In genomic region chr4:102637348-102637910, GRCm38 (mm10) we compare ENCODE assay signal across 18 mouse cellular contexts.
DNase-seq lines count a peak whose midpoint lies in the region; ATAC-seq and TF ChIP-seq lines count a peak whose summit lies in the region.
"Had no signal": no experiment of that assay in that cellular context is flagged by ENCODE, and none has a peak within 500 bp of the region (broad histone marks: within the 10 kb centered on the region; RNA-seq: fewer than 3 reads in every experiment).

No protein-coding gene starts in this region.

- no peak overlapping the region for H3K9ac ChIP-seq in heart, embryonic 15.5 days
- H3K9ac ChIP-seq in heart, embryonic 12.5 days: no peak overlapping the region
- H3K9ac ChIP-seq in liver, postnatal 0 days (replicated peaks): no peak overlapping the region
- no peak overlapping the region for H3K9ac ChIP-seq in lung, embryonic 15.5 days
- no peak overlapping the region for H3K9ac ChIP-seq in kidney, embryonic 16.5 days (replicated peaks; ENCODE audit: low read length)
- H3K9ac ChIP-seq: hindbrain, embryonic 14.5 days; limb, embryonic 12.5 days had no signal

- H3K4me2 ChIP-seq in heart, embryonic 15.5 days: no peak overlapping the region
- H3K4me2 ChIP-seq in heart, embryonic 12.5 days: no peak overlapping the region
- no peak overlapping the region for H3K4me2 ChIP-seq in liver, postnatal 0 days (ENCODE audit: low read depth, low read length)
- H3K4me2 ChIP-seq in lung, embryonic 15.5 days: no peak overlapping the region
- no peak overlapping the region for H3K4me2 ChIP-seq in kidney, embryonic 16.5 days (replicated peaks; ENCODE audit: low read depth, low read length)
- H3K4me2 ChIP-seq: hindbrain, embryonic 14.5 days; limb, embryonic 12.5 days; midbrain, embryonic 11.5 days had no signal

- WGBS in heart, embryonic 15.5 days: 72% methylated on average over 4 of the region's 4 CpGs
- WGBS in heart, embryonic 12.5 days: 59% methylated on average over 4 of the region's 4 CpGs
- WGBS in liver, postnatal 0 days (ENCODE audit: insufficient replicate concordance): 59% methylated on average over 4 of the region's 4 CpGs
- 55% methylated on average over 4 of the region's 4 CpGs for WGBS in lung, embryonic 15.5 days
- WGBS in kidney, embryonic 16.5 days: 72% methylated on average over 4 of the region's 4 CpGs

- ATAC-seq in heart, embryonic 15.5 days (replicated peaks; ENCODE audit: insufficient number of reproducible peaks, insufficient read depth, low FRiP score, low read depth): no peak
- no peak for ATAC-seq in heart, embryonic 12.5 days (ENCODE audit: insufficient number of reproducible peaks, low FRiP score)
- ATAC-seq in liver, postnatal 0 days: peak; percentile 97
- ATAC-seq in lung, embryonic 15.5 days (ENCODE audit: borderline replicate concordance, extremely low read depth, low FRiP score, low TSS enrichment): peak; percentile 16; the same call in 1 of the 2 replicates
- no peak for ATAC-seq in kidney, embryonic 16.5 days (ENCODE audit: low FRiP score, low TSS enrichment)
- ATAC-seq: intestine, postnatal 0 days had no signal

- TF ChIP-seq CTCF in liver, postnatal 0 days (IDR thresholded peaks at IDR 0.05; ENCODE audit: low read depth): no peak

- no peak overlapping the region for H3K4me3 ChIP-seq in heart, embryonic 15.5 days
- no peak overlapping the region for H3K4me3 ChIP-seq in heart, embryonic 12.5 days
- no peak overlapping the region for H3K4me3 ChIP-seq in liver, postnatal 0 days (ENCODE audit: low read depth, low read length)
- H3K4me3 ChIP-seq in lung, embryonic 15.5 days: no peak overlapping the region
- H3K4me3 ChIP-seq in kidney, embryonic 16.5 days (ENCODE audit: low read length): no peak overlapping the region
- H3K4me3 ChIP-seq: left cerebral cortex, adult 2 months; limb, embryonic 12.5 days had no signal

- peak; percentile 23; the same call in 1 of the 2 replicates for TF ChIP-seq EP300 in liver, postnatal 0 days (IDR thresholded peaks at IDR 0.05; ENCODE audit: low read depth)

- no peaks in the 10 kb centered on the region for H3K9me3 ChIP-seq in heart, embryonic 15.5 days (replicated peaks)
- H3K9me3 ChIP-seq in heart, embryonic 12.5 days (replicated peaks): no peaks in the 10 kb centered on the region
- H3K9me3 ChIP-seq in liver, postnatal 0 days (ENCODE audit: low read length): no peaks in the 10 kb centered on the region
- no peaks in the 10 kb centered on the region for H3K9me3 ChIP-seq in lung, embryonic 15.5 days
- H3K9me3 ChIP-seq in kidney, embryonic 16.5 days (ENCODE audit: low read length): no peaks in the 10 kb centered on the region
- H3K9me3 ChIP-seq: limb, embryonic 12.5 days had no signal

- H3K27me3 ChIP-seq in heart, embryonic 15.5 days: no peaks in the 10 kb centered on the region
- no peaks in the 10 kb centered on the region for H3K27me3 ChIP-seq in heart, embryonic 12.5 days (replicated peaks)
- no peaks in the 10 kb centered on the region for H3K27me3 ChIP-seq in liver, postnatal 0 days (ENCODE audit: insufficient read depth, low read length)
- H3K27me3 ChIP-seq in lung, embryonic 15.5 days: no peaks in the 10 kb centered on the region
- H3K27me3 ChIP-seq in kidney, embryonic 16.5 days (ENCODE audit: insufficient read depth, low read length): no peaks in the 10 kb centered on the region
- H3K27me3 ChIP-seq: limb, embryonic 12.5 days had no signal

- DNase-seq in liver, postnatal 0 days: no peak
- DNase-seq in liver: no peak
- DNase-seq in lung, postnatal 4 days: peak; percentile 40 to 53
- DNase-seq: adrenal gland, postnatal 36 days; cerebellum, adult 9-10 months; kidney, postnatal 10 days; right cerebral cortex, postnatal 4 days; thymus, postnatal 25 days had no signal

- H3K36me3 ChIP-seq in heart, embryonic 15.5 days: no peaks in the 10 kb centered on the region
- H3K36me3 ChIP-seq in heart, embryonic 12.5 days: no peaks in the 10 kb centered on the region
- no peaks in the 10 kb centered on the region for H3K36me3 ChIP-seq in liver, postnatal 0 days (replicated peaks; ENCODE audit: insufficient read depth, low read length)
- H3K36me3 ChIP-seq in lung, embryonic 15.5 days: no peaks in the 10 kb centered on the region
- no peaks in the 10 kb centered on the region for H3K36me3 ChIP-seq in kidney, embryonic 16.5 days (ENCODE audit: insufficient read depth, low read length)
- H3K36me3 ChIP-seq: limb, embryonic 12.5 days had no signal

- peaks cover 32% of the 10 kb centered on the region for H3K4me1 ChIP-seq in heart, embryonic 15.5 days (replicated peaks)
- peaks cover 29% of the 10 kb centered on the region for H3K4me1 ChIP-seq in heart, embryonic 12.5 days (replicated peaks)
- peaks cover 25% of the 10 kb centered on the region for H3K4me1 ChIP-seq in liver, postnatal 0 days (ENCODE audit: insufficient read depth)
- peaks cover 38% of the 10 kb centered on the region for H3K4me1 ChIP-seq in lung, embryonic 15.5 days
- no peaks in the 10 kb centered on the region for H3K4me1 ChIP-seq in kidney, embryonic 16.5 days (ENCODE audit: insufficient read depth, low read length)
- H3K4me1 ChIP-seq: limb, embryonic 12.5 days had no signal

- peak overlapping the region; percentile 21 for H3K27ac ChIP-seq in heart, embryonic 15.5 days
- no peak overlapping the region for H3K27ac ChIP-seq in heart, embryonic 12.5 days (ENCODE audit: poor library complexity, severe bottlenecking)
- peak overlapping the region; percentile 52 for H3K27ac ChIP-seq in liver, postnatal 0 days (ENCODE audit: low read depth)
- peak overlapping the region; percentile 76 for H3K27ac ChIP-seq in lung, embryonic 15.5 days
- no peak overlapping the region for H3K27ac ChIP-seq in kidney, embryonic 16.5 days (ENCODE audit: low read length)
- H3K27ac ChIP-seq: hindbrain, embryonic 14.5 days; left cerebral cortex, adult 2 months; limb, embryonic 12.5 days; macrophage had no signal

Comparison
In these comparisons a context has a peak if more than half of its experiments do, and no peak if none do; other contexts are left out.
1. H3K27ac ChIP-seq: peak in heart, embryonic 15.5 days (single experiment), liver, postnatal 0 days (single experiment) and lung, embryonic 15.5 days (single experiment); none in heart, embryonic 12.5 days (single experiment) and kidney, embryonic 16.5 days (single experiment).
2. ATAC-seq: peak in liver, postnatal 0 days (single experiment) and lung, embryonic 15.5 days (single experiment); none in heart, embryonic 15.5 days (single experiment), heart, embryonic 12.5 days (single experiment) and kidney, embryonic 16.5 days (single experiment).
3. DNase-seq: peak in lung, postnatal 4 days (2 of 2); none in liver, postnatal 0 days (single experiment) and liver (single experiment).